ENCODE assay signal across 8 mouse cellular contexts in the genomic region with DNA sequence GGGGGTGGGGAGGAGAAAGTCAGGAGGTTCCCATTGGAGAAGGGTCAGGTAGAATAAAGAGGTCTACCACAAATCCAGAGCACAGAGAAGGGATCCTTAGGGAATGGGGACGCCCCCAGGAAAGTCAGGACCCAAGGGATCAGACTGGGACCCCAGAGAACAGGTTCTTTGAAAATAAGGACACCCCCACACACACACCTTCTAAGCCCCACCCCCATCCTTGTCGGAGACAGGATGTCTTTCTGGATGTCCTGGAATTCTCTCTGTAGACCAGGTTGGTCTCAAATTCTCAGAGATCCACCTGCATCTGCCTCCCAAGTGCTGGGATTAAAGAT. TPM values are rescaled to one million over a fixed set of nuclear protein-coding genes. Genes with fewer than 3 reads are reported as not detected.
DNase-seq lines count a peak whose midpoint lies in the region; ATAC-seq and TF ChIP-seq lines count a peak whose summit lies in the region.

No protein-coding gene starts in this region.

- peak overlapping the region; percentile 84; the same call in 1 of the 2 replicates for H3K27ac ChIP-seq in lung, postnatal 0 days (ENCODE audit: low read length)
- H3K27ac ChIP-seq in intestine, embryonic 15.5 days, result no peak overlapping the region
- H3K27ac ChIP-seq in neural tube, embryonic 14.5 days (ENCODE audit: low read depth, low read length), result no peak overlapping the region

- no peaks in the 10 kb centered on the region for H3K36me3 ChIP-seq in lung, postnatal 0 days (ENCODE audit: insufficient read depth, low read length)
- H3K36me3 ChIP-seq in intestine, embryonic 15.5 days, result peaks cover 9% of the 10 kb centered on the region; the same call in 1 of the 2 replicates
- peaks cover 7% of the 10 kb centered on the region; the same call in 1 of the 2 replicates for H3K36me3 ChIP-seq in neural tube, embryonic 14.5 days (ENCODE audit: control insufficient read depth, insufficient read depth, low read length)

- TF ChIP-seq CTCF in lung, postnatal 0 days (IDR thresholded peaks at IDR 0.05), result no peak

- H3K27me3 ChIP-seq in lung, postnatal 0 days (replicated peaks; ENCODE audit: insufficient read depth, low read length), result no peaks in the 10 kb centered on the region
- no peaks in the 10 kb centered on the region for H3K27me3 ChIP-seq in intestine, embryonic 15.5 days (replicated peaks)
- no peaks in the 10 kb centered on the region for H3K27me3 ChIP-seq in neural tube, embryonic 14.5 days (ENCODE audit: control insufficient read depth, insufficient read depth, low read length)

- H3K4me3 ChIP-seq in lung, postnatal 0 days (ENCODE audit: low read depth, low read length), result no peak overlapping the region
- H3K4me3 ChIP-seq in intestine, embryonic 15.5 days (replicated peaks), result no peak overlapping the region; the same call in 1 of the 2 replicates
- H3K4me3 ChIP-seq in neural tube, embryonic 14.5 days (ENCODE audit: low read depth, low read length), result no peak overlapping the region; the same call in 1 of the 2 replicates

- WGBS in lung, postnatal 0 days, result 81% methylated on average over 2 of the region's 2 CpGs
- WGBS in intestine, embryonic 15.5 days, result 85% methylated on average over 2 of the region's 2 CpGs
- WGBS in neural tube, embryonic 14.5 days, result 90% methylated on average over 2 of the region's 2 CpGs

- DNase-seq in cerebellum, adult 9-10 months, result peak; percentile 58
- DNase-seq in cerebellum, adult 8-10 months, result no peak
- DNase-seq in lung, postnatal 0 days (ENCODE audit: low spot score), result no peak
- no peak for DNase-seq in lung, postnatal 25 days (ENCODE audit: low spot score)
- no peak for DNase-seq in adrenal gland, postnatal 4 days (ENCODE audit: low spot score in 2 of 2)

- peak overlapping the region; percentile 80; the same call in 1 of the 2 replicates for H3K4me2 ChIP-seq in lung, postnatal 0 days (replicated peaks; ENCODE audit: low read depth, low read length)
- H3K4me2 ChIP-seq in intestine, embryonic 15.5 days (replicated peaks), result peak overlapping the region; percentile 83
- H3K4me2 ChIP-seq in neural tube, embryonic 14.5 days (ENCODE audit: low read depth, low read length), result peak overlapping the region; percentile 62; the same call in 1 of the 2 replicates

- no peak for TF ChIP-seq EP300 in lung, postnatal 0 days (IDR thresholded peaks at IDR 0.05)

- peaks cover 19% of the 10 kb centered on the region for H3K4me1 ChIP-seq in lung, postnatal 0 days (ENCODE audit: insufficient read depth, low read depth, low read length)
- H3K4me1 ChIP-seq in intestine, embryonic 15.5 days (replicated peaks), result peaks cover 25% of the 10 kb centered on the region
- peaks cover 26% of the 10 kb centered on the region for H3K4me1 ChIP-seq in neural tube, embryonic 14.5 days (ENCODE audit: control insufficient read depth, insufficient read depth, low read length)

- no peak overlapping the region for H3K9ac ChIP-seq in lung, postnatal 0 days (replicated peaks; ENCODE audit: low read depth)
- H3K9ac ChIP-seq in intestine, embryonic 15.5 days, result no peak overlapping the region
- H3K9ac ChIP-seq in neural tube, embryonic 14.5 days (replicated peaks; ENCODE audit: low read depth, low read length), result no peak overlapping the region

- ATAC-seq in lung, postnatal 0 days, result no peak
- ATAC-seq in intestine, embryonic 15.5 days, result no peak
- no peak for ATAC-seq in neural tube, embryonic 14.5 days (ENCODE audit: low read depth)
- no peak for ATAC-seq in activated CD4-positive, CD25-positive, alpha-beta regulatory T cell, adult 4 months

- no peaks in the 10 kb centered on the region for H3K9me3 ChIP-seq in lung, postnatal 0 days (ENCODE audit: low read length)
- H3K9me3 ChIP-seq in intestine, embryonic 15.5 days, result no peaks in the 10 kb centered on the region
- H3K9me3 ChIP-seq in neural tube, embryonic 14.5 days (ENCODE audit: control insufficient read depth, low read length), result no peaks in the 10 kb centered on the region

RNA-seq across cellular contexts. Expression of a gene that starts 1.5 kb away (rescaled TPM):
- 8.9 and 11.9 TPM in 2 replicates for polyA plus RNA-seq in lung, postnatal 0 days (2015; fragmentation: Nextera tagmentation; extraction: Ambion mirVana)
- polyA plus RNA-seq in intestine, embryonic 15.5 days (2015; fragmentation: Nextera tagmentation; extraction: Ambion mirVana), result 11.1 and 15.4 TPM in 2 replicates
- polyA plus RNA-seq in neural tube, embryonic 14.5 days (2014; fragmentation: Nextera tagmentation; extraction: Ambion mirVana), result 14.2 and 16.4 TPM in 2 replicates
- 10 to 100 TPM; 40.2 to 41.8 TPM for total RNA-seq in adrenal gland, postnatal 4 days (2021)
- polyA plus RNA-seq in activated CD4-positive, CD25-positive, alpha-beta regulatory T cell, adult 4 months (2017; shearing (Covaris generic)), result 10 to 100 TPM; 20.8 to 26.1 TPM

RNA-seq across cellular contexts. Expression of a gene that starts 1.9 kb away (rescaled TPM):
- polyA plus RNA-seq in lung, postnatal 0 days (2015; fragmentation: Nextera tagmentation; extraction: Ambion mirVana), result 33.9 and 34.9 TPM in 2 replicates
- 38.4 and 42.1 TPM in 2 replicates for polyA plus RNA-seq in intestine, embryonic 15.5 days (2015; fragmentation: Nextera tagmentation; extraction: Ambion mirVana)
- 113 and 125 TPM in 2 replicates for polyA plus RNA-seq in neural tube, embryonic 14.5 days (2014; fragmentation: Nextera tagmentation; extraction: Ambion mirVana)
- 10 to 100 TPM; 21.9 to 25.6 TPM for total RNA-seq in adrenal gland, postnatal 4 days (2021)
- 100 to 1,000 TPM; 142 to 158 TPM for polyA plus RNA-seq in activated CD4-positive, CD25-positive, alpha-beta regulatory T cell, adult 4 months (2017; shearing (Covaris generic))

RNA-seq across cellular contexts. Expression of a gene that starts 22.8 kb away (rescaled TPM):
- polyA plus RNA-seq in lung, postnatal 0 days (2015; fragmentation: Nextera tagmentation; extraction: Ambion mirVana), result 35.9 and 36.4 TPM in 2 replicates
- 106 and 115 TPM in 2 replicates for polyA plus RNA-seq in intestine, embryonic 15.5 days (2015; fragmentation: Nextera tagmentation; extraction: Ambion mirVana)
- polyA plus RNA-seq in neural tube, embryonic 14.5 days (2014; fragmentation: Nextera tagmentation; extraction: Ambion mirVana), result 1.1 and 2.3 TPM in 2 replicates
- total RNA-seq in adrenal gland, postnatal 4 days (2021), result 1 to 10 TPM in 1 of 2 experiments, not detected in 1; 3.4 TPM
- polyA plus RNA-seq in activated CD4-positive, CD25-positive, alpha-beta regulatory T cell, adult 4 months (2017; shearing (Covaris generic)), result 1 to 10 TPM in 1 of 2 experiments, under 1 TPM in 1; 0.84 to 1.5 TPM

RNA-seq across cellular contexts. Expression of a gene that starts 24.2 kb away (rescaled TPM):
- polyA plus RNA-seq in lung, postnatal 0 days (2015; fragmentation: Nextera tagmentation; extraction: Ambion mirVana), result 36.4 and 40.0 TPM in 2 replicates
- 50.0 and 55.1 TPM in 2 replicates for polyA plus RNA-seq in intestine, embryonic 15.5 days (2015; fragmentation: Nextera tagmentation; extraction: Ambion mirVana)
- polyA plus RNA-seq in neural tube, embryonic 14.5 days (2014; fragmentation: Nextera tagmentation; extraction: Ambion mirVana), result 50.4 and 50.5 TPM in 2 replicates
- total RNA-seq in adrenal gland, postnatal 4 days (2021), result 10 to 100 TPM; 33.4 to 38.7 TPM
- 10 to 100 TPM; 24.3 to 26.8 TPM for polyA plus RNA-seq in activated CD4-positive, CD25-positive, alpha-beta regulatory T cell, adult 4 months (2017; shearing (Covaris generic))

RNA-seq across cellular contexts. Expression of a gene that starts 31.2 kb away (rescaled TPM):
- 155 and 165 TPM in 2 replicates for polyA plus RNA-seq in lung, postnatal 0 days (2015; fragmentation: Nextera tagmentation; extraction: Ambion mirVana)
- polyA plus RNA-seq in intestine, embryonic 15.5 days (2015; fragmentation: Nextera tagmentation; extraction: Ambion mirVana), result 48.1 and 52.0 TPM in 2 replicates
- polyA plus RNA-seq in neural tube, embryonic 14.5 days (2014; fragmentation: Nextera tagmentation; extraction: Ambion mirVana), result 67.7 and 75.1 TPM in 2 replicates
- total RNA-seq in adrenal gland, postnatal 4 days (2021), result 10 to 100 TPM; 73.6 to 75.4 TPM
- 100 to 1,000 TPM; 181 to 194 TPM for polyA plus RNA-seq in activated CD4-positive, CD25-positive, alpha-beta regulatory T cell, adult 4 months (2017; shearing (Covaris generic))

Comparison
In these comparisons a context has a peak if more than half of its experiments do, and no peak if none do; other contexts are left out.
1. RNA of a gene that starts 22.8 kb away (polyA plus RNA-seq): 106 to 115 TPM in intestine, embryonic 15.5 days and 35.9 to 36.4 TPM in lung, postnatal 0 days; 1.1 to 2.3 TPM in neural tube, embryonic 14.5 days and 0.84 to 1.5 TPM in activated CD4-positive, CD25-positive, alpha-beta regulatory T cell, adult 4 months; every median in the first group is over 10 times any median in the second.
2. Peak in every context shown above with its lines, with median percentiles within 50 percentile points of each other: H3K4me2 ChIP-seq.